Mouse (Mus musculus): ENCODE data around the gene Ctf1.

The Ctf1 gene

DNA sequence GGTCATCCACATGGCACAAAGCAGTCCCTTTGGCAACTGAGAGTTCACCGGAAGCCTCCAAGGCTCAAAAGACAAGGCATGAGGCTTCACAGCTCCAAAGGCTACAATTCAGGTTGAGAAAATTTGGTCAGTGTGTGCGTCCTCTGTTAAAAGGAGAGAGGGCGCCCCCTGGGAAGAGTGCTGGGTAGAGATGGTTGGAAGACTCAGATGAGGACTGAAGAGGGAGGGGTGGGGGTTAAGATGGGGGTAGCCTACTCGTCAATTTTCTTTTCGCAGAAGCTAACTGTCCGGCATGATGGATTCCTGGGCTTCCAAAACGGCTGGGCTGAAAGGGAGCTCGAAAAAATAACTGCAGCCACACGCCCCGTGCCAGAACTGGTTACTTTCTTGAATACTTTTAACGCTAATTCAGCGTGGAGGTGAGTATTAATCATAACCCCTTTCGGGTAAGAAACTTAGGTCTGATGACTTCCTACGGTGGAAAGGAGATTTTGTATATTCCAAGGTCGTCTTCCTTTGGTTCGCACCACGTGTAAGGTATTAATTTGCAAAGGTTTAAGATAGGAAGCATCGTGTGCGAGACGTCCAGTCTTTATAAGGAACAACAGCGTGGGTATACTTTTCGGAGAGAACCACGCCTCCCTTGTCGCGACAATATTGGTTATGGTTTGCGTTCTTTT lies 32.0 kb downstream of the Ctf1 start, which contains the start of gene Fbxl19:
Gene Fbxl19, plus strand, starts transcription at position 178 of the 680 bp plus-strand sequence.
- peak; percentile 81 for DNase-seq (ENCODE audit: low read depth)

DNA sequence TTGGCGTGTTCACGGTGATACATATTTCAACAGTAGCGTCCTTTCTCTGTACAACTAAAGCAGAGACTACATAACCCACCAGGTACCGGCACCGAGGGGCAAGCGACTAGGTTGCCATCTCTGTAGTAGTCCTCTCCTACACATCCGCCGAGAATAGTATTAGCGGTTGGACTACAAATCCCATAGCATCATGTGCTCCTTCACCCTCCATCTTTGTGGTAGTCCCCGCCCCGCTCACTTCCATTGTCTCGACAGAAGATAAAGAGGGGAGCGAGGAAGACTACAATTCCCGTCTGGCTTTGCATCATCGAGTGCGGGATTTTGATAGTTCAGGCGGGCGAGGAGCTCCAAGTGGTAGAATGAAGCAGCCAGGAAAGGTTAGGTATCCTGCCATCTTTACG lies 32.7 kb downstream of the Ctf1 start:
- peak; percentile 90 for DNase-seq (ENCODE audit: low read depth)

DNA sequence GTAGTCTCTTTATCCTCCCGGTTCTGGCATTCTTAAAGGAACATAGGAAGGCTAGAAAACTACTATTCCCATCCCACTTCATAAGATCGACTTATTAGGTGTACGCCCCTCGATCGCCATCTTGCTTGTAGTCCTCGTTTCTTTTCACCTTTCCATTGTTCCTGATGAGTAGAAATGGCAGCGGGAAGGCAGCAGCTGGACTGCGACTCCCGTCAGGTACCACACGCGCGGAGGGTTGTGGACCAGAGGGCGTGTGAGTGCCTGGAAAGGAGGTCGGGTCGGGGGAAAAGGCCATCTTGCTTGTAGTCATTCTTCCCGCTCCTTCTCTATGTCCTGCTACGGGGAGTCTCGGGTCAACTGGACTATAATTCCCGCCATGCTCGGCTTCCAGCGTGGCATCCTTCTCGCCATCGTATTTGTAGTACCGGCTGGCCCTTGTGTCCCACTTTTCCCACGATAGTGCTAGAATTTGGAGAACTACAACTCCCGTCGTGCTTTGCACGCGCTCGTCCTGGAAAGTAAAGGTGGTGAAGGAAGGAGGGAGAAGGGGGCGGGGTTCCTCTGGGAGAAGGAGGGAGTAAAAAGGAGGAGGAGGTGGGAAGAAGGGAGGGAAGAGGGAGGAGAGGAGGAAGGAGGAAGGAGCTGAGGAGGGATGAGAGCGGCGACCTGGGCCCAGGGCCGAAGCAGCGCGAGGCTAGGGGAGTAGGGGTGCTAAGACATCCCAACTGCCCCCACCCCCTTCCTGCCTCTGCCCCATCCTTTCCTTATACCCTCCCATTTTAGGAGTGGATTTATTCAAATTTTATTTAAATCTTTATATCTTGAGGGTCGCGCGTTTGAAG lies 33.3 kb downstream of the Ctf1 start:
- DNase-seq (ENCODE audit: low read depth): peak; percentile 74

DNA sequence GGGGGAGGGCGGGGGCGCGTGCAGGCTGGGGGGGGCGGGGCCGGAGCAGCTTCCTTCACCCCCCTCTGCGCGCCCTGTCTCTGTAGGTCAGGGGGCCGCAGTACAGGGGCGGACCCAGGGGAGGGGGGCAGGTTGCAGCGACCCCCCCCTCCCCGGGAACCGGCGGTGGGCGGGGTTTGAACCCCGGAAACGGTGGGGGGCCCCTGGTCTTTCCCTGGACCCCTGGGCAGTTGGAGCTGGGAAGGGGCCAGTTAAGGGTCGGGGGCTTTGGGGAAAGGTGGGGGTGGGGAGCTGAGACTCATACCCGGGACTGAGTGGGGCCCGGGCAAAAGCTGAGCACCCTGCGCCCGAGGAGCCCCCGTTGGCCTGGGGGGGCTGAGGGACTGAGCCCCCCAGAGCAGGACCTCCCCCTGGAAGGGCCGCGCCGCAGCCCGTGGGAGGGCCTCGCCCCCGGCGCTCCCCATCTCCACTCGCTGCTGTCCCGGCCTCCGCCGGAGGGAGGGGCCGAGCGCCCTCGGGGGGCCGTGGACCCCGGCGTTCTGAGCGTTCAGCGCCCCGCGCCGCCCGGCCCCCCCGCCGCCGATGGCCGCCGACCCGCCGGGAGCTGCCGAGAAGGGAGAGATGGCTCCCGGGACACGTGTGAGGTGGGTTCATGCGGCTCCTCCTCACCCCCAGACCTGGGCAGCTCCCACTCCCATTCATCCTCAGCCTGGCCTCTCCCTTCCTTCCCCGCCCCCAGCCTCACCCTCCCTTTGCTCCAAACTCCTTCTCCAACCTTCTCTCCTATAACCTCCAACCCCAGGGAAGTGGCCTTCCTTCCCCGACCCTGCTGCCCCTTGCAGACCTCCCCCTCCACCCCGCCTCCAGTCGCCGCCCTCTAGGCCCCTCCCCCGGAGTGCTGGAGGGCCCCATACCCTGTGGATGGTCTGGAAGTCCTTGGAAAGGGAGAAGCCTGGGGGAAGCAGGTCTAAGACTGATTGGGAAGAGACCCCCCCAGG lies 34.3 kb downstream of the Ctf1 start:
- no peak for DNase-seq (ENCODE audit: low read depth)

DNA sequence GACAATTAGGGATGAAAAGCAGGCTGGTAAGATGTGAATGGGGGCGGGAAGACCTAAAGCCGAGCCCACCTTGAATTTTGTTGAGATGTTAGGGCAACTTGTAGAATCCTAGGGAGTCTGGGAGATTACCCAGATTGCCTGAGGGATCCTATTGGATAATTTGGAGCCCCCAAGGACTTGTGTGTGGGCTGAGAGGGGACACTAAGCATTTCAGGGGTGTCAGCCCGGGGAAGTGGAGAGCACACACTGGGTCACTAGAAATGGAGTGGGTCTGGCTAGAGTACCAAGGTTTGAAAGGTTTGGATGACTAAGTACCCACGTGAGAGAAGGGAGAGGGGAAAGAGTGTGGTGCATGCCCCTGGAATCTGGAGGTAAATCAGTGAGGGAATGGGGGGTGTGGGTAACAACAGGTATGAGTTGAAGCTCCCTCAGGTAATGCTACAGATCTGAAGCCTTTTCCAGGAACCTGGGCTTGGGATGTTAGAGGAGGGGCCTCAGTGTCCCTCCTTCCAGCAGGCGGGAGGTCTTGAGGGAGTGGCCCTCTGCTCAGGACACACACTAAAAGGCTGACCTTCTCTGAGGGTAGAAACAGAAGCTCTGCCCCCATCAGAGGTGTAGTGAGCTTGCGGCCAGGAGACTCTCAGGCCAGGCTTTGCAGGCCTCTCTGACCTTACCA lies 35.2 kb downstream of the Ctf1 start:
- no peak for DNase-seq (ENCODE audit: low read depth)

DNA sequence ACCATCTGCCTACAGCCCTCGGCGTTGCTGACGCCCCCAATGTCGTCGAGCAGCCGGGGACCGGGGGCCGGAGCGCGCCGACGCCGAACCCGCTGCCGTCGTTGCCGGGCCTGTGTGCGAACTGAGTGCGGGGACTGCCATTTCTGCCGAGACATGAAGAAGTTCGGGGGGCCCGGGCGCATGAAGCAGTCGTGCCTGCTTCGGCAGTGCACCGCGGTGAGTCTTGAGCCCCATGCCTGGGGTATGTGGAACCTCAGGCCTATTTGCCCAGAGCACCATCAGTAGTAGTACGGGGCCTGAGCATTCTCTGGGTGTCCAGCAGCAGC lies 35.7 kb downstream of the Ctf1 start:
- no peak for DNase-seq (ENCODE audit: low read depth)

DNA sequence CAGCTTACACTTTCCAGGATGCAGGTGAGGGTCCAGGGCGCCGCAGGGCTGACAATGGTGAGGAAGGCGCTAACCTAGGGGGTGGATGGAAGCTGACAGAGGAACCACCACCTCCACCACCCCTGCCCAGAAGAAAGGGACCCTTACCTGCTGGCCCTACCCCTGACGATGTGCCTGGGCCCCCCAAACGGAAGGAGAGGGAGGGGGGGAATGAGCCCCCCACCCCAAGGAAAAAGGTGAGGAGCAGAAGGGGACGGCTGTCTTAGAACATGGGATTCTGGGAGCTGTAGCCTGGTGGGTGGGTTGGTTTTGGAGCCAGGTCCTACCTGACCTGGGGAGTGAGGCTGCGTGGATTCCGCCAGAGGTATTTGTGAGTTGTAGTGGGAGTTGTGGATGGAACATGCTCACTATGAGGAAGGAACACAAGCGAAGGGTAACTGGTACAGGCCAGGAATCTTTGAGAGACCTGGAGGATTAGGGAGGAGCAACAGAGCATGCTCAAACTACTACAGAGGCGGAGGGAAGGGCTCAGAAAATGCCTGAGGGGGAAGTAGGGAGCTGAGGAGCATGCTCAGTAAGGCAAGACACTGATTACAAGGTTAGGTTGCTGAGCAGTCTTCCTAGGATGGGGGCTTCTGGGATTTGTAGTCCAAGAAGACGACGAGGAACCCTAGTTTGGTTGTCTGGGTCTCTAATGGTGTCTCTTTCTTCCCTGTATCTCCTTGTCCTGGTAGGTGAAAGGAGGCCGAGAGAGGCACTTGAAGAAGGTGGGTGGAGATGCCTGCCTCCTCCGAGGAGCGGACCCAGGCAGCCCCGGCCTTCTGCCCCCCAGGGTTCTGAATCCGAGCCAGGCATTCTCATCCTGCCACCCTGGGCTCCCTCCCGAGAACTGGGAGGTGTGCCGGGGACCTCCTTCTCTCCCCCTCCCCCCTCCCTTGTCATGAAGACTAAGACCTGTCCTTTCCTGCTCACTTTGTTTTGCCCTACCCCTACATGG lies 37.9 kb downstream of the Ctf1 start:
- DNase-seq (ENCODE audit: low read depth): no peak

DNA sequence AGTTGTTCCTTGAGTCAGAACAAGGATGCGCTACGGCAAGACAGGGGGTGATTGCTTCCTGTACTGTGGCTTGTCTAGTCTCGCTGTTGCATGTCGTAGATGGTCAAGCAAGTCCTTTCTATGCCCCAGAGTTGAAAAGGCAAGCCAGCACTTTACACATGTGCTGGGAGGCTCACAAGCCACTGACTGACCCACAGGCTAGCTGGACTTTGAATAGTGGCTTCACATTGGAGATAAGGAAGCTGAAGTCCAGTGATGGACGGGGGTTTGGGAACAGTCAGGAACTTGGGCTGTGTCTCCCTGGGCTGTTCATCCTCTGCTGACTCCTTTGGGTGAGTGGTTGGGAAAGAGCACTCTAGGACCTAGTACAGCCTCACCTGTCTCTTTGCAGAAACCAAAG lies 39.1 kb downstream of the Ctf1 start:
- no peak for DNase-seq (ENCODE audit: low read depth)

DNA sequence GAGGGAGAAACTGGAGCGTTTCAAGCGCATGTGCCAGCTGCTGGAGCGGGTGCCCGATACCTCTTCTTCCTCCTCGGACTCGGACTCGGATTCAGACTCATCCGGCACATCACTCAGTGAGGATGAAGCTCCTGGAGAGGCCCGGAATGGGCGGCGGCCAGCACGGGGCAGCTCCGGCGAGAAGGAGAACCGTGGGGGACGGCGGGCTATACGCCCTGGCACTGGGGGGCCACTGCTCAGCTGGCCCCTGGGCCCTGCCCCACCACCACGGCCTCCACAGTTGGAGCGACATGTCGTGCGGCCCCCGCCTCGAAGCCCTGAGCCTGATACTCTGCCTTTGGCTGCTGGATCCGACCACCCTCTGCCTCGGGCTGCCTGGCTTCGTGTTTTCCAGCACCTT lies 39.5 kb downstream of the Ctf1 start:
- no peak for DNase-seq (ENCODE audit: low read depth)

DNA sequence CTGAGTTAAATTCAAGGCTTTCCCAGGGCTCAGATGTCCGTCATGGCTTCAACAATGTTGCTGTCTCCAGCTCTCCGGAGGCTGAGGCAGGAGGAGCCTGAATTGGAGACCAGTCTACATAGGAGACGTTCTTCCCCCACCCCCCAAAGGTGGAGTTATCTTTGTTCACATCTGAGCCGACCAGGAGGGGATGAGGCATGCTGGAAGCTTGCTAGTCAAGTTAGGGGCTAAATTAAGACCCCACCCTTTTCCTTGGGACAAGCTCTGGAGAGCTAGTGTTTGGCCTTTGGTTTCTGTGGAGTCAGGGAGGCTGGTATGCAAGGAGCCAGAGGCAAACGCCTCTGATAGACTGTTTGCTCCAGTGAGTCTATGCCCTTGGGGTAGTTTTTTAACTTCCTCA lies 40.6 kb downstream of the Ctf1 start:
- no peak for DNase-seq (ENCODE audit: low read depth)

DNA sequence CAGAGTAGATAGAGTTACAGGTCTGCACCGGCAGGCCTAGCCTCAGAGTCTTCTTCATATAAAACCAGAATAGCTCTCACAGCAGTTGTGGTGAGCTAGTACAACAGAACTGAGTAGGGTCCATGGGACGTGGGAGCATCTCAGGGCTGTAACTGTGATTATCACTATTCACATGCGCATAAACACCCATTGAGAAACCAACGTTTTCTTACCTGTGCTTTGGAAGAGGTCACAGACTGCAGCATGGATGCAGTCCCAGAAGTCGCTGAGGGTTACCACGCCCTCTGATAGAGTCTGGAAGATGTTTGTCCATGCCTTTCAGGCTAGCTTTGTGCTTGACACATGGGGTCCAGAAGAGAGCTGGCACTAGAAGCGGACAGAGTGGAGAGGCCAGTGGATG lies 41.2 kb downstream of the Ctf1 start:
- no peak for DNase-seq (ENCODE audit: low read depth)

DNA sequence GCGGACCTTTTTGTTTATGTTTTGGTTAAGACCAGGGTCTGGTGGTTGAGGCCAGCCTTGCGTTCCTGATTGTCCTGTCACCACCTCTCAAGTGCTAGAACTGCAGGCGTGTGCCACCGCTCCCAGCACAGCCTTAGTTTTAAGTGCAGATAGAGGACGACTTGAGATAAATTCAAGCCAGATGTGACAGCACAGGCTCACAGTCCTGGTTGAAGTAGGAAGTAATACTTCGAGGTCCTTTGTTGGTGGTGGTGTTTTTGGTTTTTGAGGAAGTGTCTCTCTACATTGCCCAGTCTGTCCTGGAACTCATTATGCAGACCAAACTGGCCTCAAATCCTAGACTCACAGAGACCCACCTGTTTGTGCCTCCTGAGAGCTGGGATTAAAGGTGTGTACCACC lies 47.2 kb downstream of the Ctf1 start:
- DNase-seq (ENCODE audit: low read depth): no peak

DNA sequence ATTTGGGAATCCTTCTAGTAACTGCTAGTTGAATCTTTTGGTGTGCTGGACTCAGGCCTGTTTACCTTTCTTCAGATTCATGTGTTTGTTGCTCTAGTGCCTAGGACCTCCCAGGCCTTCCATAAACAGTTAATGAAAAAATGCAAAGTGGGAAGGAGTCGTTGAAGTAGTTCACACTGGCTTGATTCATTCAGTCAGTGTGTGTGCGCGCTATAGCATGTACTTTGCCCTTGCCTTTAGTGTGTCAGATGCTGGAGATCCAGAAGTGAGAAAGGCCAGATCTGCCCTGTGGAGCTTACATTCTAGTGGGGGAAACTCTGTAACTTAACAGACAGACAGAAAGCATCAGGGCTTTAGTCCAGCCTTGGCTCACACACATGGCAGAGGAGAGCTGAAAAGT lies 47.9 kb downstream of the Ctf1 start:
- DNase-seq (ENCODE audit: low read depth): no peak

DNA sequence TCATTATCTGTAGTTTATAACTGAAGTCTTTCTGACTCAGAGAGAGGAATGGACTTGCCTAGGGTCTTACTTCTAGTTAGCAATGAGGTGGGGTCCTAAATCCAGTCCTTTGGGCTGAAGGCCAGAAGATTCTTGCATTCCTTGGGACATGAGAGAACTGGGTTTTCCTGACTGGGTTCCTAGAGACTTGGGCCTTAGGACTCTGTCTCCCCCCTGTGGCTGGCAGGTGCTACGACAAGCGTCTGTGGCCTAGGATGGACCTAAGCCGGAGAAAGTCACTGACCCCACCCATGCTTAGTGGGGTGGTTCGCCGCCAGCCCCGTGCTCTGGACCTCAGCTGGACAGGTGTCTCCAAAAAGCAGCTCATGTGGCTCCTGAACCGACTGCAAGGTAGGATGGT lies 48.5 kb downstream of the Ctf1 start:
- peak; percentile 70 for DNase-seq (ENCODE audit: low read depth)

DNA sequence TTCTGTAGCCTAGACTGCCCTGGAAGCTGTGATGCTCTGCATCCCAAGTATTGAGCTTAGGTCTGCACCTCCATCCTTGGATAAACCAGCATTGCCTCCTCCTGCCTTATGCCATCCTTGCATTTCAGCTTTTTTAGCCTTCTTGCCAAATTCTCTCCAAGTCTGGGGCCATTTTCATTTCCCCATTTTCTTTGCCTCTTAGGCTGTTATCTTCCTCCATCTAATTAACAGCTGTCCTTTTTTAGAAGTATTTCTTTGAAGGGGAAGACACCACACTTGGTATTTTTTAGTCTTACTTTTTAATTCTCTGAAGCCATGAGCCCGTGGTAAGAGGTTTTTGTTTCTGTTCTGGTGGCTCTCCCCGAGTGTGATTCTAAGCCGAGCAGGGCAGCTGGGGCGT lies 51.1 kb downstream of the Ctf1 start:
- DNase-seq (ENCODE audit: low read depth): no peak

DNA sequence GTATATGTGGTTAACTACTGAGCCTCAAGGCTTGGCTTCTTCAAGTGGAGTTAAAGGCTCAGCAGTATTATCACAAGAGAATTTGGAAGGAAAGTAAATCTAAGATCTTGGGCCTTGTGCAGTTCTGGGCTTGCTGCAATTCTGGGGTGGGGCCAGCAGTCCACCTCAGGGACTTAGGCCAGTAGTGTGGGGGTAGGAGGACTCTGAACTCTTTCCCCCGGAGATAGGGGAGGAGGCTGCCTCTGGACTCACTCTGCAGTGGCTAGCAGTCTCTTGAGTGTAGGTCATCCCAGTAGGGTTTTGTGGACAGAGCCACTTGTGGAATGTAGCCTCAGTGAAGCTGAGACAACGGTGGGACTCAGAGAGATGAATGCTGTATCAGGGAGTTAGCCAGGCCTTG lies 53.2 kb downstream of the Ctf1 start:
- no peak for DNase-seq (ENCODE audit: low read depth)

DNA sequence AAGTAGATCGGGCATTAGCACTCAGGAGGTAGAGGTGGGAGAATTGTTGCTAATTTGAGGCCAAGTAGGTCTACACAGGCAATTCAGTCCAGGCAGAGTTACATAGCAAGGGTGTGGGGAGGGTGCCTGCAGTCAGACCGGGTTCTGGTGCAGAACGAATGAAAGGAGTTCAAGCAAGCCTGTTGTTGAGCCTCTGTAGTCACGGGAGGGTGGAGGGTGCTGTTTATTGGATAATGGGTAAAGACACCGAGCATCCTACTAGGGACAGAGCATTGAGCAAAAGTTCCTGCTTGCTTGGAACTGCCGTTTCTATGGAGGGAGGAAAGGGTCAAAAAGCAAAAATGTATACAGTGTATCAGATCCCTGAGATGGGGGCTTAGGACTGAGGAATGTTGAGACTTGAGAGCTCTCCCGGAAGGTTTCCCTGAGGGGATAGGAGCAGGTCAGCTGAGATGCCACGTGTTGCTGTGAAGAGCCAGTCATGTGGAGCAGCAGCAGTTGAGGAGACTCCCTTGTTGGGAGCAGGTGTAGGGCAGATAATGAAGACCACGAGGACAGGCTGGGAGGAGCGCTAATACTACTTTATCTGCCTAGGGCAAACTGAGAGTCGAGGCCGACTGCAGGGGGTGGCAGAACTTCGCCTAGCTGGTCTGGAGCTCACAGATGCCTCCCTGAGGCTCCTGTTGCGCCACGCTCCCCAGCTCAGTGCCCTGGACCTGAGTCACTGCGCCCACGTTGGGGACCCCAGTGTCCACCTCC lies 54.5 kb downstream of the Ctf1 start:
- DNase-seq (ENCODE audit: low read depth): no peak
